Mouse (Mus musculus): Measurements from ENCODE around the gene Bcl9. TPM values are rescaled to one million over a fixed set of nuclear protein-coding genes. Genes with fewer than 3 reads are reported as not detected.

Gene Bcl9
- total and polyA plus RNA-seq, 3 experiments = 7.0 to 38.5 (median 18.4) TPM

DNA sequence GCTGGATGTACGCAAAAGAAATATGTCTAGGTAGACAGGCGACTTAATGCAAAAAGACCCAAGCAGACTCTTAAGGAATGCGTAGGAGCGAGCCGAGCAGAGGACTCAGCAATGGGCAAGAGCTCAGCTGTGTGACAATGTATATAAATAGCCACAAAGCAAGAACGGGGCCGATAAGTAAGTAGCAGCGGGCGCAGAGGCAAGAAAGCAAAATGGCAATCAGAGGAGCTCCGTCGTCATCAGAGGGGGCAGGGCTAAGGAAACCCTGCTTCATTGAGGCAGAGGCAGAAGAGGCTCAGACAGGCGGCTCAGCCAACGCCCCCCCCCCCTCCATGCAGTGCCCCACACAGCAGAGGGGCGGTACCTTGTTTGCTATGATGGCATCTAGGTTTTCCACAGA lies 62.9 kb downstream of the Bcl9 start:
- peaks cover 6% of the 10 kb centered on the region; the same call in 1 of the 2 replicates for H3K4me1 ChIP-seq (ENCODE audit: insufficient read depth, low read depth, low read length)
- H3K9me3 ChIP-seq (replicated peaks) = no peaks in the 10 kb centered on the region
- no peak for TF ChIP-seq TAL1 (conservative IDR thresholded peaks at IDR 0.05; ENCODE audit: low read depth, low read length)
- TF ChIP-seq GATA1 (IDR thresholded peaks at IDR 0.05; ENCODE audit: borderline replicate concordance, low read length) = no peak
- no peak for TF ChIP-seq CTCF (IDR thresholded peaks at IDR 0.05; ENCODE audit: low read depth, low read length)
- TF ChIP-seq POLR2AphosphoS5 (IDR thresholded peaks at IDR 0.05; ENCODE audit: insufficient replicate concordance, low read depth, low read length) = no peak
- no peak for TF ChIP-seq GATA2 (IDR thresholded peaks at IDR 0.05; ENCODE audit: borderline replicate concordance, low read depth, low read length)
- no peak for DNase-seq (ENCODE audit: low spot score)
- H3K4me3 ChIP-seq (ENCODE audit: low read depth, low read length) = no peak overlapping the region
- no peak for ATAC-seq (ENCODE audit: extremely low read depth, insufficient number of reproducible peaks, low FRiP score, poor library complexity, severe bottlenecking)
- H3K36me3 ChIP-seq (replicated peaks) = no peaks in the 10 kb centered on the region
- H3K27me3 ChIP-seq (ENCODE audit: insufficient read depth, low read length) = peaks cover 25% of the 10 kb centered on the region

DNA sequence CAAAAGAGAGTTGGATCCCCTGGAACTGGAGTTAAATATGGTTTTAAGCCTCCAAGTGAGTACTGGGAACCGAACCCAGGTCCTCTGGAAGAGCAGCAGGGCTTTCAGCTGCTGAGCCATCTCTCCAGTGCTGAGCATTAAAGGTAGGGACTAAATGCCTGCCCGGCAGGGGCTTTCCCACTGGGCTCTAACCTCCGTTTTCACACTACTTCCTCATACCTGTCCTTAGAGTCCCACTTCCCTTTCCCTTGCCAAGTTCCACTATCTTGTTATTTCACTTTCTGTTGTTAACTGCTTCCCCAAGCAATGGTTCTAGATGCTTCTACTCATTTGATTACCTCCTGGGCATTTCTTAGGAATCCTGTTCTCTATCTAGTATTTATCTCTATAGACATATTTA lies 65.4 kb downstream of the Bcl9 start:
- Histone ChIP-seq H3K36me3 (replicated peaks) (no peaks in the 10 kb centered on the region), H3K4me3 (ENCODE audit: low read depth, low read length) (no peak overlapping the region), H3K9me3 (replicated peaks) (no peaks in the 10 kb centered on the region), H3K4me1 (ENCODE audit: insufficient read depth, low read depth, low read length) (peaks cover 16% of the 10 kb centered on the region), H3K27me3 (ENCODE audit: insufficient read depth, low read length) (peaks cover 27% of the 10 kb centered on the region)
- no peak for DNase-seq (ENCODE audit: low spot score)
- TF ChIP-seq POLR2AphosphoS5 (IDR thresholded peaks at IDR 0.05; ENCODE audit: insufficient replicate concordance, low read depth, low read length) = no peak
- TF ChIP-seq GATA1 (IDR thresholded peaks at IDR 0.05; ENCODE audit: borderline replicate concordance, low read length) = no peak
- no peak for TF ChIP-seq TAL1 (conservative IDR thresholded peaks at IDR 0.05; ENCODE audit: low read depth, low read length)
- TF ChIP-seq GATA2 (IDR thresholded peaks at IDR 0.05; ENCODE audit: borderline replicate concordance, low read depth, low read length) = no peak
- TF ChIP-seq CTCF (IDR thresholded peaks at IDR 0.05; ENCODE audit: low read depth, low read length) = no peak
- ATAC-seq (ENCODE audit: extremely low read depth, insufficient number of reproducible peaks, low FRiP score, poor library complexity, severe bottlenecking) = no peak

DNA sequence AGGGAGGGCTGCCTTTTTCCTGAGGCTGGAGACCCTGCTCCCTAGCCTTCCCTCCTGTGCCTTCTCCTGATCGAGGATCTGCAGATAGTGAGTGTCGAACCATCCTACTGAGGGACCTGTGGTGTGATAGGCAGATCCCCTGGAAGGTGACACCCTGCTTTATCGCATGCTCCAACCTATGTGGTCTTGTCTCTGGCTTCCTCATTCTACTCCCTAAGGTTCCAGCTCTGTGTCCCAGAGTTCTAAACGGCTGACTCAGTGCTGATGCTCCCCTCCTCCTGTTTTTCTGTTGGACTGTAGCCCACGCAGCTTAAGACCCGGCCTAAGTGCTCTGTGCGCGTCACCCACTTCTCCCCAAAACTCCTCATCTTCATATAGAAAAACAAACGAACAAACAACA lies 65.9 kb downstream of the Bcl9 start:
- DNase-seq (ENCODE audit: low spot score) = no peak
- TF ChIP-seq TAL1 (conservative IDR thresholded peaks at IDR 0.05; ENCODE audit: low read depth, low read length) (no peak), POLR2AphosphoS5 (IDR thresholded peaks at IDR 0.05; ENCODE audit: insufficient replicate concordance, low read depth, low read length) (no peak), CTCF (IDR thresholded peaks at IDR 0.05; ENCODE audit: low read depth, low read length) (no peak), GATA2 (IDR thresholded peaks at IDR 0.05; ENCODE audit: borderline replicate concordance, low read depth, low read length) (no peak), GATA1 (IDR thresholded peaks at IDR 0.05; ENCODE audit: borderline replicate concordance, low read length) (no peak)

DNA sequence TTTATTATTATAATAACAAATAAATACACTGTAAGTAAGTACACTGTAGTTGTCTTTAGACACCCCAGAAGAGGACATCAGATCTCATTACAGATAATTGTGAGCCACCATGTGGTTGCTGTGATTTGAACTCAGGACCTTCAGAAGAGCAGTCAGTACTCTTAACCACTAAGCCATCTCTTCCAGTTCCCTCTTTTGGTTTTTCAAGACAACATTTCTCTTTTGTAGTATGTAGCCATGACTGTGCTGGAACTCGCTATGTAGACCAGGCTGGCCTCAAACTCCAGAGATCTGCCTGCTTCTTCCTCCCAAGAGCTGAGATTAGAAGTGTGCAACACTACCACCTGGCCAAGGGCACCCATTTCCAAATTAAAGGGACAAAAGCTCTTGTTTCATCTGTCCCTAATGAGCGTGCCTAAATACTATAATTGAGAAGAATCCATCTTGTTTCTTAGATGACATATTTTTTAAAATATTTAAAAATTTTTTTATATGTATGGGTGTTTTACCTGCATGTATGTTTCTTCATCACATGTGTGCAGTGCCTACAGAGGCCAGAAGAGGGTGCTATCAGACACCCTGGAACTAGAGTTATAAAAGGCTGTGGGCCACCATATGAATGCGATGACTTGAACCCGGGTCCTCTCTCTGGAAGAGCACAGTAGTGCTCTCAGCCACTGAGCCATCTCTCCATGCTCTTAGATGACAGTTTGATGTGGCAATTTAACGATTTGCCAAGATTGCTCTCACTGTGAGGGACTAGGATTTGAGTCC lies 66.9 kb downstream of the Bcl9 start:
- Histone ChIP-seq H3K9me3 (replicated peaks) (no peaks in the 10 kb centered on the region), H3K4me1 (ENCODE audit: insufficient read depth, low read depth, low read length) (peaks cover 26% of the 10 kb centered on the region), H3K27me3 (ENCODE audit: insufficient read depth, low read length) (peaks cover 21% of the 10 kb centered on the region), H3K36me3 (replicated peaks) (no peaks in the 10 kb centered on the region), H3K4me3 (ENCODE audit: low read depth, low read length) (no peak overlapping the region)
- TF ChIP-seq CTCF (IDR thresholded peaks at IDR 0.05; ENCODE audit: low read depth, low read length) (no peak), GATA2 (IDR thresholded peaks at IDR 0.05; ENCODE audit: borderline replicate concordance, low read depth, low read length) (no peak), TAL1 (conservative IDR thresholded peaks at IDR 0.05; ENCODE audit: low read depth, low read length) (no peak), GATA1 (IDR thresholded peaks at IDR 0.05; ENCODE audit: borderline replicate concordance, low read length) (no peak), POLR2AphosphoS5 (IDR thresholded peaks at IDR 0.05; ENCODE audit: insufficient replicate concordance, low read depth, low read length) (no peak)
- DNase-seq (ENCODE audit: low spot score) (no peak), ATAC-seq (ENCODE audit: extremely low read depth, insufficient number of reproducible peaks, low FRiP score, poor library complexity, severe bottlenecking) (no peak)

More for the DNA sequence above, 65.9 kb downstream of the Bcl9 start:
- H3K36me3 ChIP-seq (replicated peaks) = no peaks in the 10 kb centered on the region
- no peaks in the 10 kb centered on the region for H3K9me3 ChIP-seq (replicated peaks)
- H3K27me3 ChIP-seq (ENCODE audit: insufficient read depth, low read length) = peaks cover 27% of the 10 kb centered on the region
- no peak for ATAC-seq (ENCODE audit: extremely low read depth, insufficient number of reproducible peaks, low FRiP score, poor library complexity, severe bottlenecking)
- H3K4me3 ChIP-seq (ENCODE audit: low read depth, low read length) = no peak overlapping the region
- peaks cover 16% of the 10 kb centered on the region for H3K4me1 ChIP-seq (ENCODE audit: insufficient read depth, low read depth, low read length)

DNA sequence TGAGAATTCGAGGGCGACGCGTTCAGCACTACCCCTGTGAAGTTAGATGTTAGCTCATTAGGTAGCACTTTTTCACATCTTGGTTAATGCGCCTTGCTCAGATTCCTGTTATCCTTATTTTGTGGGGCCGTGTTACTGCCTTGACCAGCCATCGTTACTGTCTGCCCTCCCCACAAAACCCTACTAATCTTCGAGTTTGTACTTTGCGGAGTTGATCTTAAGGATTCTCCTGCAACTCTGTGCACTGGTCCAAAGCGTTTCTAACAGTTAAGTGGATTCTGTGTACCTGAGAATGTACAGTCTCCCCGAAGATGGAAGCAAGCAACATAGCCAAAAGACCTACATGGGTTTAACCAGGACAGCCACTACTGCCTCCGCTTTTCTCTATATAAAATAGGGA lies 69.3 kb downstream of the Bcl9 start:
- Histone ChIP-seq H3K36me3 (replicated peaks) (peaks cover 4% of the 10 kb centered on the region), H3K9me3 (replicated peaks) (no peaks in the 10 kb centered on the region), H3K27me3 (ENCODE audit: insufficient read depth, low read length) (peaks cover 19% of the 10 kb centered on the region), H3K4me1 (ENCODE audit: insufficient read depth, low read depth, low read length) (peaks cover 26% of the 10 kb centered on the region), H3K4me3 (ENCODE audit: low read depth, low read length) (peak overlapping the region; percentile 75; the same call in 1 of the 2 replicates)
- no peak for TF ChIP-seq POLR2AphosphoS5 (IDR thresholded peaks at IDR 0.05; ENCODE audit: insufficient replicate concordance, low read depth, low read length)
- no peak for TF ChIP-seq GATA1 (IDR thresholded peaks at IDR 0.05; ENCODE audit: borderline replicate concordance, low read length)
- no peak for TF ChIP-seq TAL1 (conservative IDR thresholded peaks at IDR 0.05; ENCODE audit: low read depth, low read length)
- TF ChIP-seq GATA2 (IDR thresholded peaks at IDR 0.05; ENCODE audit: borderline replicate concordance, low read depth, low read length) = no peak
- TF ChIP-seq CTCF (IDR thresholded peaks at IDR 0.05; ENCODE audit: low read depth, low read length) = no peak
- DNase-seq (ENCODE audit: low spot score) (no peak), ATAC-seq (ENCODE audit: extremely low read depth, insufficient number of reproducible peaks, low FRiP score, poor library complexity, severe bottlenecking) (no peak)

DNA sequence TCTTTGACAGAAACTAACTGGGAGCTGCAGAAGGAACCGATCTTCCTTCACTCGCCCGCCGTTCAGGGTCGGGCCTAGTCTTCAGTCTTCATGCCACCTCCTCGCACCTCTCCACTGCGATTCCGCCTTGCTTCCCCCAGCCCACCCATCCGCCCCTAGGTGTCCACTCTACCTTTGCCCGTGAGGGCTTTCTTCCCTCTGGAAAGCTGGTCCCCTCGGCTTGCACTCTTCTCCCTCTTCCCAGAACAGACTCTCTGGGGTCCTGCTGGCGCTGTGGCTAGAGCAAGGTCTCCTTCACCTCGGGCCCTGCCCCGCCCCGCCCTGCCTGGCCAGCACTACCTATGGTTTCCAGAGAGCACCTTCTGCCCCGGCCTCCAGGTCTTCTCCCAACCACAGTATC lies 69.7 kb downstream of the Bcl9 start:
- DNase-seq (ENCODE audit: low spot score) (peak; percentile 5), ATAC-seq (ENCODE audit: extremely low read depth, insufficient number of reproducible peaks, low FRiP score, poor library complexity, severe bottlenecking) (no peak)
- TF ChIP-seq GATA2 (IDR thresholded peaks at IDR 0.05; ENCODE audit: borderline replicate concordance, low read depth, low read length) (no peak), POLR2AphosphoS5 (IDR thresholded peaks at IDR 0.05; ENCODE audit: insufficient replicate concordance, low read depth, low read length) (no peak), GATA1 (IDR thresholded peaks at IDR 0.05; ENCODE audit: borderline replicate concordance, low read length) (no peak), TAL1 (conservative IDR thresholded peaks at IDR 0.05; ENCODE audit: low read depth, low read length) (no peak), CTCF (IDR thresholded peaks at IDR 0.05; ENCODE audit: low read depth, low read length) (no peak)
- peaks cover 26% of the 10 kb centered on the region for H3K4me1 ChIP-seq (ENCODE audit: insufficient read depth, low read depth, low read length)
- H3K9me3 ChIP-seq (replicated peaks) = no peaks in the 10 kb centered on the region
- H3K27me3 ChIP-seq (ENCODE audit: insufficient read depth, low read length) = peaks cover 19% of the 10 kb centered on the region
- peak overlapping the region; percentile 75 for H3K4me3 ChIP-seq (ENCODE audit: low read depth, low read length)
- peaks cover 8% of the 10 kb centered on the region for H3K36me3 ChIP-seq (replicated peaks)
